Mouse (Mus musculus) cerebellum, adult 2 months (tissue): ENCODE results near the gene Atxn7l3. TPM values are rescaled to one million over a fixed set of nuclear protein-coding genes. Genes with fewer than 3 reads are reported as not detected.

ENCODE experiments used
- DNase-seq, 2 experiments: peaks; one replicate each; pipeline ENCODE4 v3.0.0; 2021
- H3K27ac ChIP-seq: fragments of 200-500 bp; 2 replicates; pipeline ENCODE4 v1.5.1; 2012; ENCODE audit warnings: low read length, control low read depth, inconsistent platforms; ENCODE audit not compliant: insufficient read depth
- H3K27me3 ChIP-seq: fragments of 200-500 bp; 2 replicates; pipeline ENCODE4 v1.6.1; 2012; ENCODE audit warnings: inconsistent platforms, mild to moderate bottlenecking, low read length, moderate library complexity; ENCODE audit not compliant: control insufficient read depth, insufficient read depth
- H3K4me1 ChIP-seq: fragments of 200-500 bp; 2 replicates; pipeline ENCODE4 v1.6.1; 2011; ENCODE audit warnings: low read length; ENCODE audit not compliant: control insufficient read depth, insufficient read depth
- H3K4me3 ChIP-seq: fragments of 200-500 bp; replicated peaks from 2 replicates; pipeline ENCODE3; 2011; ENCODE audit warnings: mild to moderate bottlenecking, low read depth, low read length, control low read depth; ENCODE audit not compliant: insufficient read depth
- CTCF ChIP-seq: fragments of 200-500 bp; IDR thresholded peaks from 2 replicates; pipeline ENCODE4 v1.5.1; 2011; ENCODE audit warnings: low read depth, mild to moderate bottlenecking, control low read depth, low read length, moderate library complexity, borderline replicate concordance; ENCODE audit not compliant: insufficient read depth
- POLR2A ChIP-seq: fragments of 200-500 bp; IDR thresholded peaks from 2 replicates; pipeline ENCODE4 v1.6.1; 2011; ENCODE audit warnings: low read length, control low read depth, borderline replicate concordance; ENCODE audit not compliant: insufficient read depth
- WGBS: fragments of 180-500 bp; shearing (Covaris S2); methylation state at CpG from one replicate; pipeline ENCODE4 v1.1.7; 2018; 5-methylcytosine and 5-hydroxymethylcytosine counted together
- polyA plus RNA-seq: library from polyadenylated mRNA; depleted of rRNA; stranded (reverse); fragments of >200 nt; gene quantifications from 2 replicates; pipeline ENCODE4 v1.2.3, GENCODE M21; 2012

Gene Atxn7l3
- polyA plus RNA-seq, 1 experiment: 101 TPM

- Histone ChIP-seq H3K27me3 (no peaks in the 10 kb centered on the region), H3K4me3 (peak overlapping the region; percentile 67), H3K27ac (peak overlapping the region; percentile 100), H3K4me1 (no peaks in the 10 kb centered on the region; the same call in 1 of the 2 replicates)
- DNase-seq: peak; percentile 76 to 81
- TF ChIP-seq CTCF: no peak
- TF ChIP-seq POLR2A: no peak
- WGBS: 1% methylated on average over 71 of the region's 77 CpGs
Observed at GRCm38 (mm10) chr11:102317901-102318575, 21.6 kb upstream of the Atxn7l3 start.

GRCm38 (mm10) chr11:102317298-102317900 lies 21.0 kb upstream of the Atxn7l3 start:
- no peak for TF ChIP-seq POLR2A
- no peak; the same call in 1 of the 2 replicates for TF ChIP-seq CTCF
- peak overlapping the region; percentile 99 for H3K27ac ChIP-seq
- no peaks in the 10 kb centered on the region for H3K27me3 ChIP-seq
- H3K4me1 ChIP-seq: no peaks in the 10 kb centered on the region; the same call in 1 of the 2 replicates
- DNase-seq: peak; percentile 71 to 78
- 1% methylated on average over 61 of the region's 87 CpGs for WGBS
- peak overlapping the region; percentile 67 for H3K4me3 ChIP-seq

- H3K4me1 ChIP-seq: no peaks in the 10 kb centered on the region; the same call in 1 of the 2 replicates
- TF ChIP-seq POLR2A (no peak), CTCF (no peak)
- under 1% methylated on average over 72 of the region's 80 CpGs for WGBS
- DNase-seq: peak; percentile 89
- H3K27ac ChIP-seq: peak overlapping the region; percentile 99
- peak overlapping the region; percentile 67 for H3K4me3 ChIP-seq
- H3K27me3 ChIP-seq: no peaks in the 10 kb centered on the region
Observed at GRCm38 (mm10) chr11:102316572-102317297, 20.3 kb upstream of the Atxn7l3 start.

- no peaks in the 10 kb centered on the region; the same call in 1 of the 2 replicates for H3K4me1 ChIP-seq
- peak overlapping the region; percentile 62 for H3K27ac ChIP-seq
- 2% methylated on average over 14 of the region's 14 CpGs for WGBS
- no peak for TF ChIP-seq CTCF
- no peak for TF ChIP-seq POLR2A
- DNase-seq: no peak
- no peaks in the 10 kb centered on the region for H3K27me3 ChIP-seq
- H3K4me3 ChIP-seq: peak overlapping the region; percentile 67
Observed at GRCm38 (mm10) chr11:102315690-102316571, 19.5 kb upstream of the Atxn7l3 start.

- WGBS: 84% methylated on average over 12 of the region's 12 CpGs
- DNase-seq: no peak
Observed at GRCm38 (mm10) chr11:102314321-102314720, 17.9 kb upstream of the Atxn7l3 start.

GRCm38 (mm10) chr11:102312586-102312985 lies 16.2 kb upstream of the Atxn7l3 start:
- Histone ChIP-seq H3K4me1 (peaks cover 10% of the 10 kb centered on the region; the same call in 1 of the 2 replicates), H3K27ac (no peak overlapping the region), H3K4me3 (no peak overlapping the region), H3K27me3 (no peaks in the 10 kb centered on the region)
- WGBS: 79% methylated on average over 6 of the region's 6 CpGs
- DNase-seq: no peak
- TF ChIP-seq CTCF: no peak
- TF ChIP-seq POLR2A: no peak

More at GRCm38 (mm10) chr11:102314321-102314720, 17.9 kb upstream of the Atxn7l3 start:
- Histone ChIP-seq H3K27ac (no peak overlapping the region), H3K27me3 (no peaks in the 10 kb centered on the region), H3K4me3 (no peak overlapping the region), H3K4me1 (peaks cover 8% of the 10 kb centered on the region; the same call in 1 of the 2 replicates)
- TF ChIP-seq CTCF (no peak), POLR2A (no peak)

GRCm38 (mm10) chr11:102311966-102312365 lies 15.5 kb upstream of the Atxn7l3 start:
- no peak overlapping the region for H3K27ac ChIP-seq
- TF ChIP-seq POLR2A: no peak
- no peak for TF ChIP-seq CTCF
- no peak for DNase-seq
- H3K4me1 ChIP-seq: peaks cover 10% of the 10 kb centered on the region; the same call in 1 of the 2 replicates
- no peaks in the 10 kb centered on the region for H3K27me3 ChIP-seq
- 84% methylated on average over 4 of the region's 4 CpGs for WGBS
- H3K4me3 ChIP-seq: no peak overlapping the region
